Mouse (Mus musculus) monocyte, adult 5-6 weeks (primary cell): ENCODE data around the gene Lamp1. TPM values are rescaled to one million over a fixed set of nuclear protein-coding genes. Genes with fewer than 3 reads are reported as not detected.
"Not testable (repeated sequence)": the region's sequence is repeated elsewhere in the genome, so short reads cannot be mapped to it uniquely, and the experiment has no call there.

ENCODE experiments used
- ATAC-seq: fragments of 153-309, 156-312 bp; replicated peaks from 2 replicates; pipeline ENCODE4 v1.8.0; 2017; ENCODE audit warnings: mild to moderate bottlenecking; ENCODE audit not compliant: low TSS enrichment, insufficient number of reproducible peaks, severe bottlenecking, poor library complexity, low FRiP score
- total RNA-seq: library from RNA; stranded (forward); fragments of 200-1000, 200-491, 200-594 nt; gene quantifications from 3 replicates; pipeline ENCODE4 v1.2.3, GENCODE M21; 2017

Gene Lamp1
- 344 to 634 TPM (median 510 TPM) in 3 replicates for total RNA-seq

- ATAC-seq = peak; percentile 54
Observed at GRCm38 (mm10) chr8:13158718-13159376, at the start of gene Lamp1. Gene Lamp1, plus strand, starts transcription at chr8:13159161.

- no peak for ATAC-seq
Observed at GRCm38 (mm10) chr8:13109416-13109960, 49.5 kb upstream of the Lamp1 start.

- no peak for ATAC-seq
Observed at GRCm38 (mm10) chr8:13111917-13112316, 47.0 kb upstream of the Lamp1 start.

DNA sequence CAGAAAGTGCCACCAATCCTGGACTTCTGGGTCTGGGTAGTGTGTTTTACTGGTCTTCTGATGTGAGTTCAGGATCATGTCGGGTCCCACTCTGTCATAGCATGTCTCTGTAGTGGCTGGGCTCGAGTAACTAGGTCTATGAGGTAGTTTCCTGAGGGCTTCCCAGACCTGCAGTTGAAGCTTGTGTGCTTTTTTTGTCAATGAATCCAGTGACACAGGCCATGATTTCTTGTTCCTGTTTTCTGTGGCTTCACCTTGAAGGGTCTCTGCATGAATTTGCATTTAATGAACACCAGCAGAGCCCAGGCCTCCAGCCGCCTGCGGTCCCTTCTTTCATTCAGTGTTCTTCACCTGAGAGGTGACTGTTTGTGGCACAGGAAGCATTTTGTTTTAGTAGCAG is 45.7 kb upstream of the Lamp1 start:
- ATAC-seq = no peak

GRCm38 (mm10) chr8:13117096-13117495 is 41.9 kb upstream of the Lamp1 start:
- ATAC-seq = no peak

GRCm38 (mm10) chr8:13118516-13118915 is 40.4 kb upstream of the Lamp1 start:
- ATAC-seq = no peak

DNA sequence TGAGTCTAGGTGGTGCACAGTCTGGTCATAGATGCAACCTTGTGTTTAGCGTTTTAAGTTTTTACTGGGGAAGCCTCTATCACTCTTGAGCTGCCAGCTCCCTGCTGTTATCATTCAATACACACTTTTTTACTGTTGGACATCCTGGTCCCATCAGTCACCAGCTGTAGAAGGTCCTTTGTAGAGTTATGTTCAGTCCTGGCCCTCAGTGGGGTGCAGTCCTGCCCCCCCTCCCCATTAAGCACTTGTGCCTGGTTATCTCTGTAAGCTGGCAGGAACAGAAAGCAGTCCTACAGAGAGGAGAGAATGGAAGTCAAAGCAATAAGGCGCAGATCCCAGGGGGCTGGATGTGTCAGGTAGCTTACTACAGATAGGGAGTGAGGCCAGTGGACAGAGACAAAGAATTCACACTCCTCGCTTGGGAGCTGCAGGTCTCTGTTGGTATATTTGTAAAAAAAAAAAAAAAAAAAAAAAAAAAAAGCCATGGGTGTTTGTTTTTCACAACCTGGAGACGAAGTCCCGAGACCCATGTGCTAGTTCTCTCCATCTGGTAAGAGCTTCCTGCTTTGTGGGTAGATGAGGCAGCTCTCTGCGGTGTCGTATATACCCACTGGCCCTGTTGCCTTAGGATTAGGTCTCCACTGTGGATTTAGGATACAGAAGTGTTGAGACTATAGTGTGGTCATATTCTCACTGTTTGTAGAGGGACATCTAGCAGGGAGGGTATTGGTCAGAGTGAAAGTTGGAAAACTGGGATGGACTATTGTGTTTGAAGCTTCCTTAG is 37.9 kb upstream of the Lamp1 start:
- ATAC-seq = no peak

DNA sequence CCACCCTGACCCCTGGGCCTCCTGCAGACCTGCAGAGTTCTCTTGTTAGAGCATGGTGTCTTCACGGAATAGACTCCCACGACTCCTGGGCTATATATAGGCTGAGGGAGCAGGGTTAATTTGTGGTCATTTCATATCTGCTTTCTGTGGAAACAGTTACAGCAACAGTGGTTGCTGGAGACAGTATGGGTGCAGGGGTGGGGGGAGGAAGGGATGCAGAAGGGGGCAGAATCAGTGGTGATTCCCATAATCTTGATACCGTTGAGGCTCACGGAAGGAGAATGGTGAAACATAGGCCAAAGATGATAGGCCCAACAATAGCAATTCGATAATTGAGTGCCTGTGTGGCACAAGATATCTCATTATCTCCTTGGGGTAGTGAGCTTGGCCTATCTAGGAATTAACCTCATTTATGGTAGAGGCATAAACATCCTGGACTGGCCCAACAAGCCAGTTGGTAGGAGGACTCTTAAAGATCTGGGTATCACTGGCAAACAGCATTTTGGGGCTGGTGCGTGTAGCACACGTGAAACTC is 36.0 kb upstream of the Lamp1 start:
- ATAC-seq = no peak

DNA sequence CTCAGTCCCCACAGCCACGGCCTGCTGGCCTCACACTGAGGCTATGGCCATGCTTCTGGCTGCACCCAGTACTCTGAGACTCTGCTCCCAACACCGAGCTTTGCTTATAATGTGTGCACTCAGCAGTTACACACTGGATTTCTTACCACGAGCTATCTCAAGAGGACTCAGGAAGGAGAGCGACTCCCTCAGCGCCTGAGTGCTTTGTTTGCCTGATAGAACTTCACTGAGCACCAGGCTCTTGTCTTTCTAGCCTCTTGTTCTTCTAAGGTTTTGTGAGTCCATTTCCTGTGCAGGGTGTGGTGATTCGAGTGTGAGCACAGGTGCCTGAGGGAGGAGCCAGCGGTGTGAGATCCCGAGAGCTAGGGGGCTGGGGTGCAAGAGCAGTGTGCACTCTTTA is 34.1 kb upstream of the Lamp1 start:
- ATAC-seq = no peak

DNA sequence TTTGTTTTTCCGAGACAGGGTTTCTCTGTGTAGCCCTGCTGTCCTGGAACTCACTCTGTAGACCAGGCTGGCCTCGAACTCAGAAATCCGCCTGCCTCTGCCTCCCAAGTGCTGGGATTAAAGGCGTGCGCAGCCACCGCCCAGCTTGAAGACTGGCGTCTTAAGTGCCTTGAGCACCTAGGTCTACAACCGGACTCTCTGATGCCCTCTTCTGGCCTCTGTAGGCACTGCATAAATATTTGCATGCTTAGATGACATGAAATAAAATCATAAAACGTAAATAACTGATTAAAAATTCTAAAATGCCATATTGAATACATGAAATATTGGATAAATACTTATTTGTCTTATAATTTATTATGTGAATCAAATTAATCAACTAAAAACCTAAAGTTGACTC is 26.7 kb upstream of the Lamp1 start:
- not testable (repeated sequence) for ATAC-seq

GRCm38 (mm10) chr8:13139641-13140182 is 19.2 kb upstream of the Lamp1 start:
- ATAC-seq = no peak

GRCm38 (mm10) chr8:13141681-13142080 is 17.3 kb upstream of the Lamp1 start:
- ATAC-seq = no peak

DNA sequence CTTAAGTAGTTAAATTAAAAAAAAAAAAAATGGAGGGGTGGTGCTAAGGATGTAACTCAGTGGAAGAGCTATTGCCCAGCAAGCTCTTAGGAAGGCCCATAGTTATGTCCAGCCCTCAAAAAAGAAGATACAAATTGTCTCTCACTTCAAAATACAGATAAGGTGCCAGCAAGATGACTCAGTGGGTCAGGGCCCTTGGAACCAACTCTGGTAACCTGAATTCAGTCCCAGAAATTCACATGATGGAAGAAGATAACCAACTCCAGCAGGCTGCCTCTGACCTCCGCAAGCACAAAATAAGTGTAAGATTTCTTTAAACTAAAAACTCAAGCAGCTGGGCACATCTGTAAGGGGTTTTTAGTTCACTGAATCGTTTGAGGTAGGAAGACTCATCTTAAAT is 10.5 kb upstream of the Lamp1 start:
- ATAC-seq = no peak

GRCm38 (mm10) chr8:13149287-13149686 is 9.7 kb upstream of the Lamp1 start:
- ATAC-seq = no peak

DNA sequence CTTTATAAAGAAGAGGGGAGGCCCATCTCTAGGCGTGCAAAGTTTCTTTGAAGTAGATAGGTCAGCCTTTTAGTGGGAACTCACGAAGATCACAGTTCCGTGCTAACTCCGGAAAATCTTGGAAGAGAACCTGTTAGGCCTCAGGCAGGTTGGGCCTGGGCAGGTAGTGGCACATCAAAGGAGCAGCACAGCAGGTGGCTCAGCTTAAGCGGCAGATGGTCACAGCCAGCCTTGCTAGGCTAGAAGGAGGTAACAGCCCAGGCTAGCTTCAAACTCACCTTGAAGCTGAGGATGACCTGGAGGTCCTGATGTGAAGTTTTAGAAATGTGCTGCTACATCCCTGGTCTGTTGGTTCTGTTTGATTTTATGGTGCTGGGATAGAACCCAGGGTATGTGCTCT is 9.1 kb upstream of the Lamp1 start:
- no peak for ATAC-seq

GRCm38 (mm10) chr8:13150929-13151328 is 8.0 kb upstream of the Lamp1 start:
- ATAC-seq = no peak

DNA sequence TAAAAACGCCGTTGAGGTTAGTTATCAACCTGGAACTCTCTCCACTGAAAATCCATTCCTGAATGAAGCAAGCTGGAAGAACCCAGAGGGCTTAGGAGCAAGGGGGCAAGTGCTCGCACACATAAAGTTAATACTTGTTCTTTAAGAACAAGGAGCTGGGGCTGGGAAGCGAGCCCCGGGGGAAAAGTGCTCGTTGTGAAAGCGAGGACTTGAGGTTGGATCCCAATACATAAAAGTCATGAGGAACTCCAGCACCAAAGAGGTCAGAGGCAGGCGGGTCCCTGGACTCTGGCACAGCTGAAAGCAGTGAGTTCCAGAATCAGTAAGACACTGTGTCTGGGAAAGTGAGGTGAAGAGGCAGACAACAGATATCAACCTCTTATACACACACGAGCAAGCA is 4.9 kb upstream of the Lamp1 start:
- no peak for ATAC-seq

DNA sequence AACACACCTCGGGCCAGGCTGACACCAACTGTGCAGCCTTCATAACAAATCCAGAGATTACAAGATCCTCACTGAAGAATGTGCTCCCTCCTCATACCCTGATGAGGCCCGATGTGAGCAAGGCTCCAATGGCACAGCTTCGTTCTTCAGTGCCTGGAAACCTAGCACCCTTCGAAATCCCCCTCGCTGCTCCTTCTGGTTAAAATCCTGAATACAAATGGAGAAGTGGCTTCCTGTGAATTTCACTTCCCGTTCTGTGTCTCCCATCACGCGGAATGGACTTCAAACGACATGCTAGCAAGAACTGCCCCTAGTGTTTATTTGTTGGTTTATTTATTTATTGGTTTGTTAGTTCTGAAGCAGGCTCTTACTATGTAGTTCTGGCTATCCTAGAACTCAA is 3.6 kb upstream of the Lamp1 start:
- ATAC-seq = peak; percentile 36

GRCm38 (mm10) chr8:13156327-13157097 is 2.4 kb upstream of the Lamp1 start:
- ATAC-seq = no peak
